Mouse (Mus musculus) heart, adult 2 months (tissue): ENCODE measurements around the gene Ddrgk1. TPM values are rescaled to one million over a fixed set of nuclear protein-coding genes. Genes with fewer than 3 reads are reported as not detected.

ENCODE experiments used
- DNase-seq, 2 experiments: peaks; one replicate each; pipeline ENCODE4 v3.0.0; 2021
- H3K27ac ChIP-seq: fragments of 200-600 bp; 2 replicates; pipeline ENCODE4 v1.8.1; 2022
- H3K27me3 ChIP-seq: fragments of 200-500 bp; 2 replicates; pipeline ENCODE4 v1.6.1; 2012; ENCODE audit warnings: mild to moderate bottlenecking, low read length, inconsistent platforms, mixed read lengths; ENCODE audit not compliant: control insufficient read depth, insufficient read depth
- H3K36me3 ChIP-seq: fragments of 200-500 bp; 2 replicates; pipeline ENCODE4 v1.6.1; 2012; ENCODE audit warnings: low read length, inconsistent platforms; ENCODE audit not compliant: control insufficient read depth, insufficient read depth
- H3K4me1 ChIP-seq: fragments of 200-500 bp; 2 replicates; pipeline ENCODE4 v1.6.1; 2011; ENCODE audit warnings: low read length; ENCODE audit not compliant: control insufficient read depth, insufficient read depth
- H3K4me3 ChIP-seq: fragments of 200-600 bp; 2 replicates; pipeline ENCODE4 v1.8.1; 2022
- H3K79me2 ChIP-seq: fragments of 200-500 bp; replicated peaks from 2 replicates; pipeline ENCODE4 v1.6.1; 2012; ENCODE audit warnings: mild to moderate bottlenecking, inconsistent platforms, low read length, moderate library complexity, mixed read lengths; ENCODE audit not compliant: control insufficient read depth, insufficient read depth
- H3K9ac ChIP-seq: fragments of 200-500 bp; 2 replicates; pipeline ENCODE4 v1.6.1; 2012; ENCODE audit warnings: low read depth, mild to moderate bottlenecking, control low read depth, inconsistent platforms, low read length, mixed read lengths
- CTCF ChIP-seq: fragments of 200-600 bp; IDR thresholded peaks from 2 replicates; pipeline ENCODE4 v1.8.1; 2022; ENCODE audit warnings: antibody characterized with exemption, mild to moderate bottlenecking, moderate library complexity
- EP300 ChIP-seq: fragments of 200-500 bp; IDR thresholded peaks from 2 replicates; pipeline ENCODE4 v1.6.1; 2011; ENCODE audit warnings: low read depth, low read length, control low read depth; ENCODE audit not compliant: insufficient read depth
- POLR2A ChIP-seq: fragments of 200-500 bp; IDR thresholded peaks from 2 replicates; pipeline ENCODE4 v1.6.1; 2011; ENCODE audit warnings: mild to moderate bottlenecking, low read depth, low read length, control low read depth; ENCODE audit not compliant: insufficient read depth
- WGBS: fragments of 180-500 bp; shearing (Covaris S2); methylation state at CpG from one replicate; pipeline ENCODE4 v1.1.7; 2018; 5-methylcytosine and 5-hydroxymethylcytosine counted together
- intact Hi-C: fragments of 180-260 bp; cut with DNase I; formaldehyde crosslinking; loops from one replicate; pipeline ENCODE4 v1.15.1; 2025
- polyA plus RNA-seq: library from polyadenylated mRNA; depleted of rRNA; stranded (reverse); fragments of >200 nt; gene quantifications from 2 replicates; pipeline ENCODE4 v1.2.3, GENCODE M21; 2012
- total RNA-seq, 2 experiments: library from RNA; stranded (reverse); gene quantifications; 2 replicates each; pipeline ENCODE4 v1.2.3; 2021

Ddrgk1 gene
- total and polyA plus RNA-seq, 3 experiments: 47.0 to 96.0 (median 71.1) TPM

- H3K9ac ChIP-seq: no peak overlapping the region
- no peak for DNase-seq
- TF ChIP-seq CTCF: no peak
- no peak for TF ChIP-seq EP300
- TF ChIP-seq POLR2A: no peak
- no peak overlapping the region for H3K27ac ChIP-seq
- 12% methylated on average over 14 of the region's 14 CpGs for WGBS
- no peaks in the 10 kb centered on the region for H3K79me2 ChIP-seq
- peak overlapping the region; percentile 57 for H3K4me3 ChIP-seq
- no peaks in the 10 kb centered on the region for H3K36me3 ChIP-seq
- peaks cover 2% of the 10 kb centered on the region; the same call in 1 of the 2 replicates for H3K27me3 ChIP-seq
- no peaks in the 10 kb centered on the region for H3K4me1 ChIP-seq
- intact Hi-C loops: no loop called here
These were observed 33.4 kb upstream of the Ddrgk1 start for GRCm38 (mm10) chr2:130697821-130698266.

- intact Hi-C loops: no loop called here
- peak within 1 kb of the TSS; percentile 54 for H3K9ac ChIP-seq
- DNase-seq: peak; percentile 66 to 69
- under 1% methylated on average over 65 of the region's 65 CpGs for WGBS
- H3K79me2 ChIP-seq: no peaks in the 10 kb centered on the region
- peaks cover 2% of the 10 kb centered on the region; the same call in 1 of the 2 replicates for H3K27me3 ChIP-seq
- no peak within 1 kb of the TSS for H3K27ac ChIP-seq
- H3K4me1 ChIP-seq: no peaks in the 10 kb centered on the region
- H3K36me3 ChIP-seq: no peaks in the 10 kb centered on the region
- no peak for TF ChIP-seq CTCF
- TF ChIP-seq EP300: no peak
- TF ChIP-seq POLR2A: no peak
- peak within 1 kb of the TSS; percentile 57 for H3K4me3 ChIP-seq
These were observed 32.8 kb upstream of the Ddrgk1 start, which contains the start of gene Slc4a11 for GRCm38 (mm10) chr2:130697153-130697810. TSS of gene Slc4a11 (minus strand) at chr2:130697519.

- no peak for DNase-seq
- intact Hi-C loops: no loop called here
These were observed 32.3 kb upstream of the Ddrgk1 start for GRCm38 (mm10) chr2:130696700-130697152.

GRCm38 (mm10) chr2:130693563-130693962, 29.1 kb upstream of the Ddrgk1 start:
- Histone ChIP-seq H3K27ac (no peak overlapping the region), H3K4me1 (no peaks in the 10 kb centered on the region), H3K79me2 (no peaks in the 10 kb centered on the region), H3K9ac (no peak overlapping the region), H3K27me3 (peaks cover 2% of the 10 kb centered on the region; the same call in 1 of the 2 replicates), H3K36me3 (no peaks in the 10 kb centered on the region), H3K4me3 (no peak overlapping the region)
- intact Hi-C loops: no loop called here
- WGBS: 54% methylated on average over 3 of the region's 3 CpGs
- no peak for TF ChIP-seq CTCF
- TF ChIP-seq POLR2A: no peak
- no peak for TF ChIP-seq EP300
- no peak for DNase-seq

More at GRCm38 (mm10) chr2:130696700-130697152, 32.3 kb upstream of the Ddrgk1 start:
- 3% methylated on average over 31 of the region's 31 CpGs for WGBS
- TF ChIP-seq CTCF (no peak), EP300 (no peak), POLR2A (no peak)
- Histone ChIP-seq H3K4me1 (no peaks in the 10 kb centered on the region), H3K36me3 (no peaks in the 10 kb centered on the region), H3K27ac (no peak overlapping the region), H3K79me2 (no peaks in the 10 kb centered on the region), H3K27me3 (peaks cover 2% of the 10 kb centered on the region; the same call in 1 of the 2 replicates), H3K4me3 (peak overlapping the region; percentile 57), H3K9ac (peak overlapping the region; percentile 54)

GRCm38 (mm10) chr2:130689011-130689410, 24.6 kb upstream of the Ddrgk1 start:
- no peaks in the 10 kb centered on the region for H3K36me3 ChIP-seq
- 59% methylated on average over 2 of the region's 2 CpGs for WGBS
- DNase-seq: no peak
- no peak for TF ChIP-seq EP300
- TF ChIP-seq POLR2A: no peak
- TF ChIP-seq CTCF: no peak
- no peaks in the 10 kb centered on the region for H3K79me2 ChIP-seq
- H3K27me3 ChIP-seq: no peaks in the 10 kb centered on the region
- H3K27ac ChIP-seq: no peak overlapping the region
- no peak overlapping the region for H3K4me3 ChIP-seq
- no peak overlapping the region for H3K9ac ChIP-seq
- no peaks in the 10 kb centered on the region for H3K4me1 ChIP-seq
- intact Hi-C loops: no loop called here

GRCm38 (mm10) chr2:130685426-130685825, 21.0 kb upstream of the Ddrgk1 start:
- Histone ChIP-seq H3K9ac (no peak overlapping the region), H3K36me3 (no peaks in the 10 kb centered on the region), H3K27me3 (no peaks in the 10 kb centered on the region), H3K4me3 (no peak overlapping the region), H3K27ac (no peak overlapping the region), H3K4me1 (no peaks in the 10 kb centered on the region), H3K79me2 (no peaks in the 10 kb centered on the region)
- intact Hi-C loops: no loop called here
- no peak for DNase-seq
- 78% methylated on average over 9 of the region's 9 CpGs for WGBS
- no peak for TF ChIP-seq CTCF
- no peak for TF ChIP-seq POLR2A
- TF ChIP-seq EP300: no peak
